Mouse (Mus musculus): ENCODE measurements around the gene Angel1.

DNA sequence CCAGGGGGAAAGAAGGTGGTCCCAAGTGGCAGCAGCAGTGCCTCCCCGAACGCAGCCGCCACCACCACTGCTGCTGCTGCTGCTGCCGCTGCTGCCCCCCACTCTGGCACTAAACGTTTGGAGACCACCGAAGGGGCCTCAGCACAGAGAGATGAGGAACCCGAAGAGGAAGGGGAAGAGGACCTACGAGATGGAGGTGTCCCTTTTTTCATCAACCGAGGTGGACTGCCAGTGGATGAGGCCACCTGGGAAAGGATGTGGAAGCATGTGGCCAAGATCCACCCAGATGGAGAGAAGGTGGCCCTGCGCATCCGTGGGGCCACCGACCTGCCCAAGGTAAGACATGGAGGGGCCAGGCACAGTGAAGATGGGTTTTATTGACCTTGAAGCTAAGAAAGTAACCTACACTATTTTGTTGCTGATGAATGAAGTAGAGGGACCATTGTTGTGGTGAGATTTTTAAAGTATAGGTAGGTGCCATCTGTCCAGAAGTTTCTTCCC, 46.2 kb downstream of the Angel1 start:
- TF ChIP-seq CTCF (IDR thresholded peaks at IDR 0.05) (no peak), EP300 (IDR thresholded peaks at IDR 0.05) (no peak)

Data from lung, postnatal 0 days (tissue).